16 mouse cellular contexts compared by ENCODE assay signal in genomic region chr17:45813956-45814355, GRCm38 (mm10).
DNase-seq lines count a peak whose midpoint lies in the region; ATAC-seq lines count a peak whose summit lies in the region.
"Had no signal": no experiment of that assay in that cellular context is flagged by ENCODE, and none has a peak within 500 bp of the region (broad histone marks: within the 10 kb centered on the region; RNA-seq: fewer than 3 reads in every experiment).

No protein-coding gene starts in this region.

- H3K4me2 ChIP-seq in intestine, embryonic 14.5 days (ENCODE audit: low read length): no peak overlapping the region
- no peak overlapping the region for H3K4me2 ChIP-seq in intestine, embryonic 15.5 days (replicated peaks)
- H3K4me2 ChIP-seq in intestine, embryonic 16.5 days (ENCODE audit: low read depth, low read length): no peak overlapping the region
- H3K4me2 ChIP-seq: embryonic facial prominence, embryonic 12.5 days; forebrain, embryonic 12.5 days; heart, embryonic 13.5 days; hindbrain, embryonic 15.5 days had no signal

- peaks cover 15% of the 10 kb centered on the region for H3K4me1 ChIP-seq in intestine, embryonic 14.5 days (replicated peaks; ENCODE audit: control insufficient read depth, insufficient read depth, low read length)
- H3K4me1 ChIP-seq in intestine, embryonic 15.5 days (replicated peaks): peaks cover 22% of the 10 kb centered on the region
- H3K4me1 ChIP-seq in intestine, embryonic 16.5 days (ENCODE audit: control insufficient read depth, insufficient read depth, low read length): peaks cover 12% of the 10 kb centered on the region; the same call in 1 of the 2 replicates

- H3K9ac ChIP-seq in intestine, embryonic 14.5 days (ENCODE audit: low read length): no peak overlapping the region
- no peak overlapping the region for H3K9ac ChIP-seq in intestine, embryonic 15.5 days
- H3K9ac ChIP-seq in intestine, embryonic 16.5 days (ENCODE audit: low read depth, low read length): peak overlapping the region; percentile 28; the same call in 1 of the 2 replicates
- H3K9ac ChIP-seq: embryonic facial prominence, embryonic 12.5 days; forebrain, embryonic 12.5 days; forebrain, postnatal 0 days; heart, embryonic 13.5 days; hindbrain, embryonic 15.5 days had no signal

- ATAC-seq in intestine, embryonic 14.5 days (replicated peaks; ENCODE audit: low FRiP score, low TSS enrichment, low read depth): no peak
- no peak for ATAC-seq in intestine, embryonic 15.5 days
- no peak for ATAC-seq in intestine, embryonic 16.5 days
- ATAC-seq: forebrain, postnatal 0 days had no signal

- peak; percentile 44 for DNase-seq in gastrocnemius, adult 18-20 months (ENCODE audit: low spot score)
- no peak for DNase-seq in gastrocnemius, postnatal 14 days
- DNase-seq in intestine, embryonic 14.5 days (ENCODE audit: low spot score): no peak
- DNase-seq in skeletal muscle tissue, adult 2 months (ENCODE audit: low read depth, low spot score): peak; percentile 66
- DNase-seq in lung, postnatal 4 days: no peak
- DNase-seq: adrenal gland, postnatal 10 days; cerebellum, adult 11-12 months; cerebellum, adult 9-10 months; cerebellum, postnatal 25 days; forebrain, postnatal 0 days had no signal

- WGBS in intestine, embryonic 14.5 days: 65% methylated on average over 5 of the region's 5 CpGs
- 66% methylated on average over 5 of the region's 5 CpGs for WGBS in intestine, embryonic 15.5 days
- 67% methylated on average over 5 of the region's 5 CpGs for WGBS in intestine, embryonic 16.5 days

- no peaks in the 10 kb centered on the region for H3K9me3 ChIP-seq in intestine, embryonic 14.5 days (ENCODE audit: control insufficient read depth, low read length)
- H3K9me3 ChIP-seq in intestine, embryonic 15.5 days: no peaks in the 10 kb centered on the region
- H3K9me3 ChIP-seq in intestine, embryonic 16.5 days (ENCODE audit: control insufficient read depth, low read length): no peaks in the 10 kb centered on the region
- H3K9me3 ChIP-seq: embryonic facial prominence, embryonic 12.5 days; forebrain, embryonic 12.5 days; heart, embryonic 13.5 days; hindbrain, embryonic 15.5 days had no signal

- H3K36me3 ChIP-seq in intestine, embryonic 14.5 days (ENCODE audit: control insufficient read depth, insufficient read depth, low read length): no peaks in the 10 kb centered on the region
- no peaks in the 10 kb centered on the region for H3K36me3 ChIP-seq in intestine, embryonic 15.5 days
- H3K36me3 ChIP-seq in intestine, embryonic 16.5 days (ENCODE audit: control insufficient read depth, insufficient read depth, low read length): no peaks in the 10 kb centered on the region
- H3K36me3 ChIP-seq: embryonic facial prominence, embryonic 12.5 days; forebrain, embryonic 12.5 days; heart, embryonic 13.5 days; hindbrain, embryonic 15.5 days had no signal

- H3K4me3 ChIP-seq in intestine, embryonic 14.5 days (ENCODE audit: low read depth, low read length): no peak overlapping the region
- H3K4me3 ChIP-seq in intestine, embryonic 15.5 days (replicated peaks): no peak overlapping the region
- no peak overlapping the region for H3K4me3 ChIP-seq in intestine, embryonic 16.5 days (ENCODE audit: low read length)
- H3K4me3 ChIP-seq: embryonic facial prominence, embryonic 12.5 days; forebrain, embryonic 12.5 days; heart, embryonic 13.5 days; hindbrain, embryonic 15.5 days had no signal

- intact Hi-C loops in gastrocnemius, postnatal 14 days (cut with DNase I; ENCODE audit: low total_unique reads): no loop called here

- H3K27ac ChIP-seq in intestine, embryonic 14.5 days (ENCODE audit: low read depth): peak overlapping the region; percentile 22; the same call in 1 of the 2 replicates
- H3K27ac ChIP-seq in intestine, embryonic 15.5 days: no peak overlapping the region
- H3K27ac ChIP-seq in intestine, embryonic 16.5 days (ENCODE audit: low read length): 0 out of 2 replicates have a peak overlapping the region, but pooled peaks have one; percentile 31
- H3K27ac ChIP-seq: embryonic facial prominence, embryonic 12.5 days; forebrain, embryonic 12.5 days; heart, embryonic 13.5 days; hindbrain, embryonic 15.5 days had no signal

- no peaks in the 10 kb centered on the region for H3K27me3 ChIP-seq in intestine, embryonic 14.5 days (replicated peaks; ENCODE audit: control insufficient read depth, insufficient read depth, low read length)
- H3K27me3 ChIP-seq in intestine, embryonic 15.5 days (replicated peaks): no peaks in the 10 kb centered on the region
- H3K27me3 ChIP-seq in intestine, embryonic 16.5 days (replicated peaks; ENCODE audit: control insufficient read depth, insufficient read depth, low read length): no peaks in the 10 kb centered on the region
- H3K27me3 ChIP-seq: embryonic facial prominence, embryonic 12.5 days; hindbrain, embryonic 15.5 days had no signal

Comparison
In these comparisons a context has a peak if more than half of its experiments do, and no peak if none do; other contexts are left out.
1. DNase-seq: peak in gastrocnemius, adult 18-20 months (single experiment) and skeletal muscle tissue, adult 2 months (single experiment); none in gastrocnemius, postnatal 14 days (single experiment), intestine, embryonic 14.5 days (single experiment) and lung, postnatal 4 days (0 of 2).